Mouse (Mus musculus) Muller cell, postnatal 12 days (primary cell): ENCODE results near the gene Gpr160.

ENCODE experiments used
- DNase-seq: peaks from one replicate; pipeline ENCODE4 v3.0.0-alpha.2; 2015; ENCODE audit errors: inconsistent ontology term

Gpr160 gene

DNA sequence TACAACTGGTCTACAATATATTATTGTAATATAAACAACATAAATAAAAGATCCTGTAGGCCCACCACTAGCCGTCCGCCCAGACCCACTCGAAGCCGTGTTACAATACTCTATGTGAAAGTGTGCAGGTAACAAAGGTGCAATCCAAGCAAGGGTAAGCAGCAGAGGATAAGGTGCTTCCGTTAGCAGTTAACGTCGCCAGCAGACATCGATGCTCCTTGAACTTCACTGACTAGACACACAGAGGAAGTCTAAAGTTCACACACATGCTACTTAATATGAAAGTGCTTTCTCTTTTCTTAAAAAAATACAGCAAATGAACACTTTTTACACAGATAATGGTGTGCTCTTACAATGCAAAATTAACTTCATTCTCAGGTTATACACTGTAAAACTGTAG is 43.7 kb downstream of the Gpr160 start:
- no peak for DNase-seq

DNA sequence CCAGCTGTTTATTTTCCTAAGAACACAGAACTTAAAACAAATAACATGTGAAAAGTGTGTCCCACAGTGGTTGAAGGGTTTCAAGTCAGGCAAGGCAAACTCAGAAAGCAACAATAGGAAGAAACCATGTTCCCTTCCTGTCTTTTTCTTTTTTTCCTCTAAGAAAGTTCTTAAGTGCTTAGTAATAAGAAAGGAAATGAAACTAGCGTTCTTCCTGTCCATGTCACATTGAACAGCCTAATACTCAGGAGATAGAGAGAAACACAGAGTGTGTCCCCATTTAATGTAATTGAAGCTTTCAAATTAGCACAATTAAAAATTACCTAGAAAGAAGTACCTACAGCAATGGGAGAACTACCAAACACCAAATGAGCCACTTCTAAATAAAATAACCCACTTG is 48.9 kb downstream of the Gpr160 start:
- no peak for DNase-seq

DNA sequence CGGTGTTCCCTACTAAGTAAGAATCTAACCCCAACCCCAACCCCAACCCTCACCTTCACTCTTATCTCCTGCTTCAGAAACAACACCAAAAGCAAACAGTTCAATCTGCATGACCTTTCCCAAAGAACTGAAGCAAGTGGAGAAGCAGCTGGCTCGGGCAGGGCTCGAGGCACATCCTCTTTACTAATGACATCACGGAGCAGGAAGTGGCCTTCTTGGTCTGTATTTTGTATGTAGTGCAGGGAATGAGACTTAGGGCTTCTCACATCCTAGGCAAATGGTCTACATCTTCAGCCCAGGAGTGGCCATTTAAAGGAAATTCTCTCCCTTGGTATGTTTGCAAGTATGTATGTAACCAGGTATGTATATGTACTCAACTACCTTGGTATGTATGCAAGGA is 61.4 kb downstream of the Gpr160 start:
- DNase-seq = no peak

DNA sequence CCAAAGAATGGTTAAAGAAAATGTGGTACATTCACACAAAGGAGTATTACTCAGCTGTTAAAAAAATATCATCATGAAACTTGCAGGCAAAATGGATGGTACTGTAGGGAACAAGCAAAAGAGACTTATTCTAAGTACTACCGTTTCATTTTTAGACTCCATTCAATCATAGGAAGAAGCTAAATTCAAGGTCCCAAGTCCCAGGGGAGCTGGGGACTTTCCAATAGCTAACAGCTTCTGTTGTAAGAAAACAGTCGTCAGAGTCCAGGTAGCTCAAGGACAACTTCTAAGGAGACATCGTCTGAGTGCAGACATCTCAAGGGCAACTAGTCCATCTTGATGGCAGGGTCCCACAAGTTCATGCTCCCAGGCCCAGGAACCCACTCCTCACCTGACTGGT is 71.9 kb downstream of the Gpr160 start:
- DNase-seq = no peak

DNA sequence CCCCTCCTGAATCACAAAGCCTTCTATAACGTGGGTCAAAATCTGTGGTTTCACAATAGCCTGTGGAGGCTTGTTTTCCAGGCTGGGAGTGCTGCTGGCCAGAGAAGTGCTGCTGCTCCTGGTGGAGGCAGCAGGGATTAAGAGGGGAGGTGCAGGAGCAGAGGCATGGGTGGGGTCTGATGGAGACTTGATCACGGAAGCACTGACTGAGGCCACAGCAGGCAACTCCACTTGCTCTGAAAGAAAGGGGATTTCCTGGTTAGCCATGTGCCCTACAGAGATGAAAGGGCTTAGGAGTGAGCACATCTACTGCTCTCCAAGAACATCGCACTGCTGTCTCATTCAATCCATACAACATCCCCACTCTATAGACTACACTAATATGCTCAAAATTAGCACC is 74.1 kb downstream of the Gpr160 start:
- DNase-seq = no peak

DNA sequence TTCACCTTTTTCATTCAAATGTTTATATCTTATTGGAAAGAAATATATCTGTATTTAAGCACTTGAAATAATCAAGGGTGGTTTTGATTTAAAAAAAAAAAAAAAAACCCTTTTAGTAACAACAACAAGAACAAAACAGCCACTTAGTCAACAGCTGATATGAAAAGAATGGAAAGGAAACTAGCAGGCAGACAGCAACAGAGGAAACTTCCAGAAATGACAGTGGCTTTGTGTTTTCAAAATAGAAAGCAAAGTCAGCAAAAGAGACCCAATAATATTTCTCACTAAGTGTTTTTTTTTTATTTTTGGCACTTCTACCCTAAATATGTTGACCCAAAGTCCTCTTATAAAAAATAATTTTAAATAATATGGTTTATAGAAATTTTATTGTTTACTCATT is 78.6 kb downstream of the Gpr160 start:
- DNase-seq = no peak
